Mouse (Mus musculus) liver, embryonic 14.5 days (tissue): Measurements from ENCODE around the gene Cdca7l. TPM values are rescaled to one million over a fixed set of nuclear protein-coding genes. Genes with fewer than 3 reads are reported as not detected.

Source experiments
- ATAC-seq: fragments of 200-750 bp; cut with Nextera tagmentation; 2 replicates; pipeline ENCODE4 v1.8.0; 2017; ENCODE audit warnings: moderate number of reproducible peaks, mild to moderate bottlenecking, moderate library complexity; ENCODE audit not compliant: insufficient read depth
- DNase-seq, 3 experiments: peaks; one replicate each; pipeline ENCODE4 v3.0.0-alpha.2; 2012 to 2013; ENCODE audit warnings: low read depth in 3 of 3, low spot score in 3 of 3
- H3K27ac ChIP-seq: fragments of 300-500 bp; sonication (generic); 2 replicates; pipeline ENCODE4 v1.5.1; 2014; ENCODE audit warnings: moderate library complexity, mild to moderate bottlenecking, control low read depth, inconsistent platforms
- H3K27me3 ChIP-seq: fragments of 300-500 bp; sonication (generic); 2 replicates; pipeline ENCODE4 v1.6.1; 2014; ENCODE audit warnings: mild to moderate bottlenecking, low read length, moderate library complexity; ENCODE audit not compliant: control insufficient read depth, insufficient read depth
- H3K36me3 ChIP-seq: fragments of 300-500 bp; sonication (generic); replicated peaks from 2 replicates; pipeline ENCODE4 v1.6.1; 2014; ENCODE audit warnings: low read depth; ENCODE audit not compliant: control insufficient read depth, insufficient read depth
- H3K4me1 ChIP-seq, 2 experiments: fragments of 200-500 bp in 1 of 2; fragments of 300-500 bp in 1 of 2; sonication (generic) in 1 of 2; replicated peaks; 2 replicates each; pipeline ENCODE4 v1.6.1; 2012 to 2014; ENCODE audit warnings: antibody characterized with exemption in 1 of 2, inconsistent platforms in 1 of 2, low read length in 1 of 2; ENCODE audit not compliant: control insufficient read depth in 2 of 2, insufficient read depth in 2 of 2
- H3K4me2 ChIP-seq: fragments of 300-500 bp; sonication (generic); 2 replicates; pipeline ENCODE4 v1.6.1; 2014; ENCODE audit warnings: low read depth, mild to moderate bottlenecking, control low read depth, moderate library complexity
- H3K4me3 ChIP-seq, 2 experiments: fragments of 200-500 bp in 1 of 2; fragments of 300-500 bp in 1 of 2; sonication (generic) in 1 of 2; 2 replicates each; pipeline ENCODE4 v1.5.1; 2012 to 2014; ENCODE audit warnings: low read depth in 2 of 2, low read length in 2 of 2, mild to moderate bottlenecking in 2 of 2, control low read depth in 1 of 2, inconsistent platforms in 1 of 2, moderate library complexity in 1 of 2; ENCODE audit not compliant: insufficient read depth in 1 of 2
- H3K9ac ChIP-seq: fragments of 300-500 bp; sonication (generic); replicated peaks from 2 replicates; pipeline ENCODE4 v1.6.1; 2014; ENCODE audit warnings: mild to moderate bottlenecking, control low read depth, moderate library complexity
- H3K9me3 ChIP-seq: fragments of 300-500 bp; sonication (generic); 2 replicates; pipeline ENCODE4 v1.6.1; 2016; ENCODE audit warnings: low read length, mixed read lengths; ENCODE audit not compliant: control insufficient read depth
- CTCF ChIP-seq: IDR thresholded peaks from 2 replicates; pipeline ENCODE4 v1.5.1; 2016; ENCODE audit warnings: antibody characterized with exemption, low read depth, control low read depth
- EP300 ChIP-seq: IDR thresholded peaks from 2 replicates; pipeline ENCODE4 v1.6.1; 2016; ENCODE audit warnings: antibody characterized with exemption, low read depth
- WGBS: fragments of 180-500 bp; shearing (Covaris S2); extraction: QIAGEN DNeasy Blood & Tissue Kit; methylation state at CpG from one replicate; pipeline ENCODE4 v1.1.7; 2014; ENCODE audit not compliant: insufficient replicate concordance; 5-methylcytosine and 5-hydroxymethylcytosine counted together
- polyA plus RNA-seq, 2 experiments: library from polyadenylated mRNA; depleted of rRNA in 1 of 2; stranded (reverse) in 1 of 2; unstranded in 1 of 2; fragments of >200 nt; fragmentation: Nextera tagmentation in 1 of 2; extraction: Ambion mirVana in 1 of 2; gene quantifications; 2 replicates each; pipeline versions ENCODE4 v1.2.1 to v1.2.3; 2012 to 2014

Gene Cdca7l
- polyA plus RNA-seq, 2 experiments, result 11.0 to 15.9 TPM

DNA sequence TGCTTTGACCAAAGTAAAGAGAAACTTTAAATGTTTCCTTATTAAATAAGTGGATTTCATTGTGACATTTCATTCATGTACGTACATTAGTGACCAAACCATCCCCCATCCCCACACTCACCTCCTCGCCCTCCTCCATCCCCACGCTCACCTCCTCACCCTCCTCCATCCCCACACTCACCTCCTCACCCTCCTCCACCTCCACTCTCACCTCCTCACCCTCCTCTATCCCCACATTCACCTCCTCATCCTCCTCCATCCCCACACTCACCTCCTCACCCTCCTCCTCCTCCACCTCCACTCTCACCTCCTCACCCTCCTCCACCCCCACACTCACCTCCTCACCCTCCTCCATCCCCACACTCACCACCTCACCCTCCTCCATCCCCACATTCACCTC lies 57.2 kb downstream of the Cdca7l start:
- 50% methylated on average over 3 of the region's 3 CpGs for WGBS
- Histone ChIP-seq H3K9me3 (no peaks in the 10 kb centered on the region), H3K4me3 (no peak overlapping the region), H3K36me3 (no peaks in the 10 kb centered on the region), H3K4me1 (0 out of 4 replicates have a peak, but pooled peaks cover 0 to 2% of the 10 kb centered on the region in 2 experiments), H3K27me3 (no peaks in the 10 kb centered on the region), H3K4me2 (no peak overlapping the region), H3K27ac (no peak overlapping the region), H3K9ac (no peak overlapping the region)
- TF ChIP-seq CTCF (no peak), EP300 (no peak)
- DNase-seq (no peak), ATAC-seq (no peak)

DNA sequence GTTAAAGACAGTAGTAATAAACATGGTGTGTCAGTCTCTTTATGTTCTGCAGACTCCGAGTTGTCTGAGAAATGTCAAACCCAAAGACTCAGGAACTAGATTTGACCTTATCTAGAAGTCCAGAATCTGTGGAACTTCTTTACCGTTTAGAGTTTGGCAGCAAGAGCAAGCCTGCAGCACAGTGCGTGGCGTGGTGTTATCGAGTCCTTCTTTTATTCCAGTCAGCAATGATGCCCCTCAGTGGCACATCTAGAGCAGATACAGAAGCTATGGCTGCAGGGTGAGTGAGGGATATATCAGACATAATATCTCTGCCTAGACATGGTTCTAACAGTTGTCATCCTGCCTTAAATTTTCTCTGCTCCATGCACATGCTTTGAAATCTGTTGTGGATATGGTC lies 58.6 kb downstream of the Cdca7l start:
- 0 out of 4 replicates have a peak, but pooled peaks cover 0 to 2% of the 10 kb centered on the region in 2 experiments for H3K4me1 ChIP-seq
- no peak overlapping the region for H3K4me2 ChIP-seq
- no peak for TF ChIP-seq CTCF
- TF ChIP-seq EP300, result no peak
- no peaks in the 10 kb centered on the region for H3K9me3 ChIP-seq
- no peak for DNase-seq
- ATAC-seq, result no peak
- 15% methylated on average over 5 of the region's 5 CpGs for WGBS
- no peak overlapping the region for H3K4me3 ChIP-seq
- no peak overlapping the region for H3K9ac ChIP-seq
- no peaks in the 10 kb centered on the region; the same call in 1 of the 2 replicates for H3K36me3 ChIP-seq
- no peak overlapping the region for H3K27ac ChIP-seq
- H3K27me3 ChIP-seq, result no peaks in the 10 kb centered on the region

DNA sequence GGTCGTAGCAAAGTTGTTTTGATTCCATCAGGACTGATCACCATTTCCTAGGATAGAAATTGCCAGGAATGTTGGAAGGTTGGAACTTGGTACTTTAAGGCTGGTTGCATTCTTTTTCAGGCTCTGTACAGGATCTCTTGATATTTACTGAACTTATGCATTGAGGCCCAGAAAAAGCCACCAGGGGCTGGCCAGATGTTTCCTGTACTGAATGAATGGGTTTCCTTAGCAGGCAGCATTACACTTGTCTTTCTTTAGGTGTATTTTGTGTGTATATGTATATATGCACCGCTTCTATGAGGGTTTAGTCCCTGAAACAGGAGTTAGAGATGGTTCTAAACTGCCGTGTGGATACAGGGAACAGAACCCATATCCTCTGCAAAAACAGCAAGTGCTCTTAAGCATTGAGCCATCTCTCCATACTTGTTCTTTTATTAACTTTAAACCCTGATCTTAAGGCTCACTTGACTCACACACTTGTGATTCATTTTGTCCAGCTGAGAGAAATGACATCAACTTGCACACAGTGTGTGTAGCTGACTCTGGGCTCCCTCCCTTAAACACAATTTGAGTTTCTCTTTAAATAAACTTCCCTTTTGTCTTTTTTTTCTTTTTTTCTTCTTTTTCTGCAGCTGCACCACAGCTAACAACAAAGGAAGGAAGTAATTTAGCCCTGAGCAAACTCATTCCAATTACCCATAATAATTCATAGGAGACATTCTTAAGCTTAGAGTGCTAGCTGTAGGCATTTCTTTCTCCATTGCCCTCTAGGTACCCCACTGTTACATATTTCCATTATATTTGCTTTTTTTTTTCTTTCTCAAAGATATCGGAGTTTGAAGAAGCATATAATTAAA lies 63.8 kb downstream of the Cdca7l start:
- H3K27ac ChIP-seq, result no peak overlapping the region
- H3K9ac ChIP-seq, result no peak overlapping the region
- no peaks in the 10 kb centered on the region for H3K9me3 ChIP-seq
- H3K36me3 ChIP-seq, result no peaks in the 10 kb centered on the region; the same call in 1 of the 2 replicates
- H3K4me1 ChIP-seq, result no peaks in the 10 kb centered on the region
- DNase-seq (no peak), ATAC-seq (no peak)
- no peak overlapping the region for H3K4me3 ChIP-seq
- no peak overlapping the region for H3K4me2 ChIP-seq
- 56% methylated on average over 4 of the region's 4 CpGs for WGBS
- H3K27me3 ChIP-seq, result no peaks in the 10 kb centered on the region
- TF ChIP-seq CTCF (no peak), EP300 (no peak)

DNA sequence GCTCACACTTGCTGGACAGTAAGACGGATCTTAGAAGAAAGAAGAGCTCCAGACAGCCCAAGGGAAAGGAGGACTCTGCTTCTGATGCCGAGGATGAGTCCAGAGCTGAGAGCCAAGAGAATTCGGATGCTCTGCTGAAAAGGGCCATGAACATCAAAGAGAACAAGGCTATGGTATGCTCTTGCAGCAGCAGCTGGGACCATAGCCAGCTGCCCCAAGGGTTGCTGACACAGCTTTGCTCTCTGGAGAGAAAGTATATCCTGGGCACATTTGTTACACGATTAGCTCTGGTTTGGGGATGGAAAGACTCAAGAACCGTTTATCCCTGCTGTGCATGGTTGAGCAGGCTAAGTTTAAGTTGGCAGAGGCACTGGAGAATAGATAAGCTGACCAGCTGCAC lies 68.2 kb downstream of the Cdca7l start:
- ATAC-seq (no peak), DNase-seq (no peak)
- Histone ChIP-seq H3K27me3 (no peaks in the 10 kb centered on the region), H3K9ac (no peak overlapping the region), H3K9me3 (no peaks in the 10 kb centered on the region), H3K36me3 (peaks cover 10% of the 10 kb centered on the region), H3K4me1 (no peaks in the 10 kb centered on the region), H3K27ac (no peak overlapping the region), H3K4me2 (no peak overlapping the region), H3K4me3 (no peak overlapping the region)
- TF ChIP-seq CTCF, result no peak
- TF ChIP-seq EP300, result no peak
- 73% methylated on average over 5 of the region's 5 CpGs for whole genome bisulfite sequencing

DNA sequence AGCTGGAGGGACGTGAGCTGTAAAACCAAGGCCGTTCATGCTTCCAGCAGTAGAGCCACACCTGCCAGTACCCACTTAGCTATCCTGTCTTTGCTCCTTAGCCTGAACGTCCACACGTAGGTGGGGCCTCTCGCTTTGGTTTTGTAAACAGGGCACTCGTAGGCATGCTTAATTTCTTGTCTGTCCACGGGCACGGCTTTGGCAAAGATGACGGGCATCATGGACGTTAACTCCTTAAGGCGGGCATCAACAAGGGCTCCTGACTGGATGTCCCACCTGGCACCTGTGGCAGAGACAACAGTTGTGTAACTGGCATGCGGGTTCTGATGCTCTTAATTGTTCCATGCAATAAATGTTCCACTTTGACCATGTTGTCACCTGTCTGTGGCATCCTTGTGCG lies 74.3 kb downstream of the Cdca7l start:
- TF ChIP-seq EP300, result no peak
- no peak for TF ChIP-seq CTCF
- H3K9me3 ChIP-seq, result no peaks in the 10 kb centered on the region
- no peak for ATAC-seq
- H3K27ac ChIP-seq, result no peak overlapping the region
- no peaks in the 10 kb centered on the region for H3K27me3 ChIP-seq
- H3K4me1 ChIP-seq, result no peaks in the 10 kb centered on the region
- 77% methylated on average over 13 of the region's 13 CpGs for WGBS
- no peak overlapping the region for H3K4me3 ChIP-seq
- H3K9ac ChIP-seq, result no peak overlapping the region
- no peak for DNase-seq
- no peak overlapping the region for H3K4me2 ChIP-seq
- H3K36me3 ChIP-seq, result peaks cover 13% of the 10 kb centered on the region
